Mouse (Mus musculus) G1E (cell line): Measurements from ENCODE around the gene Stpg3. TPM values are rescaled to one million over a fixed set of nuclear protein-coding genes. Genes with fewer than 3 reads are reported as not detected.

ENCODE experiments used
- ATAC-seq: 2 replicates; pipeline ENCODE4 v1.8.0; 2016; ENCODE audit warnings: mild to moderate bottlenecking; ENCODE audit not compliant: insufficient number of reproducible peaks, poor library complexity, low FRiP score, severe bottlenecking; ENCODE audit errors: extremely low read depth
- DNase-seq: peaks from one replicate; pipeline ENCODE4 v3.0.0; 2012; ENCODE audit warnings: low spot score
- H3K27me3 ChIP-seq: 2 replicates; pipeline ENCODE4 v1.6.1; 2012; ENCODE audit warnings: mild to moderate bottlenecking, low read length, inconsistent platforms; ENCODE audit not compliant: insufficient read depth
- H3K36me3 ChIP-seq: replicated peaks from 2 replicates; pipeline ENCODE3; 2012; ENCODE audit warnings: mild to moderate bottlenecking, inconsistent platforms
- H3K4me1 ChIP-seq: 2 replicates; pipeline ENCODE4 v1.6.1; 2012; ENCODE audit warnings: low read depth, low read length, inconsistent platforms, mixed read lengths; ENCODE audit not compliant: insufficient read depth
- H3K4me3 ChIP-seq: 2 replicates; pipeline ENCODE4 v1.5.1; 2012; ENCODE audit warnings: low read depth, mild to moderate bottlenecking, inconsistent platforms, low read length, moderate library complexity, mixed read lengths
- H3K9me3 ChIP-seq: replicated peaks from 2 replicates; pipeline ENCODE4 v1.6.1; 2012; ENCODE audit warnings: inconsistent platforms
- CTCF ChIP-seq: IDR thresholded peaks from 2 replicates; pipeline ENCODE4 v1.5.1; 2012; ENCODE audit warnings: low read depth, low read length, inconsistent platforms, mixed read lengths
- GATA1 ChIP-seq: IDR thresholded peaks from 2 replicates; pipeline ENCODE4 v1.6.1; 2012; ENCODE audit warnings: borderline replicate concordance, low read length, inconsistent platforms, mixed read lengths
- GATA2 ChIP-seq: IDR thresholded peaks from 2 replicates; pipeline ENCODE4 v1.6.1; 2012; ENCODE audit warnings: low read depth, low read length, inconsistent platforms, borderline replicate concordance
- POLR2AphosphoS5 ChIP-seq: IDR thresholded peaks from 2 replicates; pipeline ENCODE4 v1.6.1; 2012; ENCODE audit warnings: low read depth, low read length, inconsistent platforms; ENCODE audit not compliant: insufficient replicate concordance
- TAL1 ChIP-seq: conservative IDR thresholded peaks from 2 replicates; pipeline ENCODE4 v1.6.1; 2012; ENCODE audit warnings: low read depth, low read length, inconsistent platforms, mixed read lengths
- polyA plus RNA-seq: library from polyadenylated mRNA; stranded (reverse); fragments of >175 nt; gene quantifications from 2 replicates; pipeline ENCODE4 v1.2.3, GENCODE M21; 2012
- total RNA-seq, 2 experiments: library from RNA; stranded (forward) in 1 of 2; stranded (reverse) in 1 of 2; fragments of 200-1000 nt in 1 of 2; fragments of >200 nt in 1 of 2; fragmentation: Nextera tagmentation in 1 of 2; gene quantifications; 2 replicates each; pipeline ENCODE4 v1.2.3; 2014 to 2017

Gene Stpg3
- total and polyA plus RNA-seq, 3 experiments = not detected

DNA sequence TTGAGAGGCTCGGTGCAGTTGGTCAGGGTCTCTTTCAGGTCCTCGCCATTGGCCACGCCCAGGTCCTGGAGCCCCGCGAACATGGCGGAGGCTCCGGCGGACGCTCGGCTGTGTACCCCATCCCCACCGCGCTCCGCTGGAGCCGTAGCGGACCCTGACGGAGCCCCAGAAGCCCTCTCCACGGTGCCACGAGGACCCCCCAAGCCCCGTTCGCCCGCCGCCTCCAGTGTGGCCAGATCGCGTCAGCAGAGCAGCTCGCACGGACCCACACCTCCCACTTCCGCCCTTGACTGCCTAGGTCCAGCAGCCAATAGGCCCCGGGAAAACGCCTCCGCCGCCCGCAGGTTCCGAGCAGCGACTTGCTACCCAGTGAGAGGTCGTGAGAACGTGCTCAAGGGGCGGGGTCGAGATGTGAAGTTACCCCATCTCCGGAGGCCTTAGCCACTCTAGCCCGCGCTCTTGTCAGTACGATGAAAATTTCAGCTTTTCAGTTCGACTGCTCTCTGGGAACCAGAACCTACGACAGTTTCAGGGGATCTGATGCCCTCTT is 3.2 kb downstream of the Stpg3 start, which contains the start of gene Nelfb:
Gene Nelfb (minus strand): TSS at position 369 of the 550 bp plus-strand sequence.
- H3K4me1 ChIP-seq = peaks cover 58% of the 10 kb centered on the region
- DNase-seq = peak; percentile 91

DNA sequence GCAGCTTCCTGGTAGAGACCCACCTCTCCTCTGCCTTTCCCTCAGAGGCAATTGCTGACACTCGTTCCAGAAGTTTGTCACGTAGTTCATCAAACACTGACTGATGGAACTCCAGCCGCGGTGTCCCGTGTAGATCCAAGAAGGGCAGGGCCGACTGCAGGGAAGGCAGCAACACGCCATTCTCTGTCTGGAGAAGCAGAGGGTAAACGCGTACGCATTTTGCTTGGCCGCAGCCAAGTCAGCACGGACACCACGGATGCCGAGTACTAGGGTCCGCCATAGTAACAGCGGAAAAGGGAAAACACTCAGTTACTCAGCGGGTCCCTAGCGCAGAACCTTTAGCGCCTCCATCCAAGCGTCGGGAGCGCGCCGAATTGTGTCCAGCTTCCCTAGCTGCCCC is 3.8 kb downstream of the Stpg3 start:
- H3K36me3 ChIP-seq = peaks cover 47% of the 10 kb centered on the region
- H3K9me3 ChIP-seq = no peaks in the 10 kb centered on the region
- DNase-seq (no peak), ATAC-seq (no peak)
- H3K4me1 ChIP-seq = peaks cover 63% of the 10 kb centered on the region
- TF ChIP-seq GATA2 (no peak), CTCF (no peak), GATA1 (no peak), TAL1 (no peak), POLR2AphosphoS5 (no peak)
- peak overlapping the region; percentile 90 for H3K4me3 ChIP-seq
- peaks cover 9% of the 10 kb centered on the region for H3K27me3 ChIP-seq

More for the DNA sequence above, 3.2 kb downstream of the Stpg3 start, which contains the start of gene Nelfb:
- H3K4me3 ChIP-seq = peak within 1 kb of the TSS; percentile 90
- TF ChIP-seq CTCF (no peak), POLR2AphosphoS5 (no peak), TAL1 (no peak)
- H3K9me3 ChIP-seq = no peaks in the 10 kb centered on the region
- H3K36me3 ChIP-seq = peaks cover 42% of the 10 kb centered on the region
- H3K27me3 ChIP-seq = peaks cover 14% of the 10 kb centered on the region
- ATAC-seq = peak; percentile 83

- Histone ChIP-seq H3K4me3 (no peak overlapping the region), H3K36me3 (peaks cover 78% of the 10 kb centered on the region), H3K9me3 (no peaks in the 10 kb centered on the region), H3K4me1 (peaks cover 53% of the 10 kb centered on the region), H3K27me3 (no peaks in the 10 kb centered on the region)
- ATAC-seq (no peak), DNase-seq (no peak)
- TF ChIP-seq GATA2 = no peak
- TF ChIP-seq GATA1 = no peak
- no peak for TF ChIP-seq TAL1
- TF ChIP-seq POLR2AphosphoS5 = no peak
- TF ChIP-seq CTCF = no peak
Measured at GRCm38 (mm10) chr2:25207593-25207992, 6.8 kb downstream of the Stpg3 start.

DNA sequence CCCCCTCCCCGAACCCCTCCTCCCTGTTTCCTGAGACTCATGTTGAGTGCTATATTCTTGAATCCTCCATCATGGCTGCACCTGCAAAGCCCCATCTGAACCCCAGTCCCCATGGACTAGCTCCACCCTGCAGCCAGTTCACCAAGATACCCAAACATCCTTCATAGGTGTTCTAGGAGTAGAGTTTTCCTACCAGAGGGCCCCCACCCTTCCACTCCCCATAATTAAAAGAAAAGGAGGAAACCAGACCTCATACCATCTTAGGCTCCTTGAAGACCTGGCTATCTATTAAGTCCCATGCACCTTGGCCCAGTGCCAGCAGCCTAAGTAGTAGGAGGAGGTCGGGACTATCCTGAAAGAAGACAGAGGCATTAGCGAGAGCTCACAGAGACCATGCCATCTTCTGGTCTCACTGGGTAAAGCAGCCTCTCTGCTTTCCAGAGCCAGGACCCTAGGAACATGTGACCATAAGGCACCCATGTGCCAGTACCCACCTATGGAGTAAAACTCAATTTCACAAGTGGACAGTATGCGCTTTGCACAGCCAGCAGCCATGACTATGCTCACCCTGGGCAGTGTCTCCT is 10.7 kb downstream of the Stpg3 start:
- DNase-seq = no peak
- no peak; the same call in 1 of the 2 replicates for ATAC-seq

DNA sequence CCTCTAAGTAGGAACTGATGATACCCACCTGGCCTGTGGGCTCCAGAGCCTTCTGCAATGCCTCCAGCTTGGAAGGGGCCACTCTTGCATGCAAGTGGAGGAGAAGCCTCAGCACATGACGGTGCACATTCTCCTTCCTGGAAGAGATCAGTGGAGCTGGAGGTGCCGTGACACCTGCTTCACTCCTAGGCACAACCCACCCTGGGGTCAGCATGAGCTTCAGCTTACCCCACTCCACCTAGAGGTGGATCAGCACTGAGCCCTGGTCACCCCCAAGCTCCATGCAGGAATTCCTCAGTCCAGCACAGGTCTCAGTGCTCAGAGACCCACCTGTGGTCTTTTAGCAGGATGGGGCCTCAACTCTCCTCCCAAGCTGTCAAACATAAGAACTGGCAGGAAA is 13.8 kb downstream of the Stpg3 start:
- no peak for DNase-seq
- TF ChIP-seq GATA2 (no peak), POLR2AphosphoS5 (no peak), CTCF (no peak), TAL1 (no peak), GATA1 (no peak)
- H3K36me3 ChIP-seq = peaks cover 83% of the 10 kb centered on the region
- H3K4me1 ChIP-seq = peaks cover 35% of the 10 kb centered on the region
- H3K4me3 ChIP-seq = no peak overlapping the region
- H3K9me3 ChIP-seq = no peaks in the 10 kb centered on the region
- H3K27me3 ChIP-seq = no peaks in the 10 kb centered on the region
- ATAC-seq = no peak

More for the DNA sequence above, 10.7 kb downstream of the Stpg3 start:
- Histone ChIP-seq H3K27me3 (no peaks in the 10 kb centered on the region), H3K4me3 (no peak overlapping the region), H3K9me3 (no peaks in the 10 kb centered on the region), H3K4me1 (peaks cover 32% of the 10 kb centered on the region), H3K36me3 (peaks cover 99% of the 10 kb centered on the region)
- TF ChIP-seq CTCF (no peak), GATA2 (no peak), GATA1 (no peak), TAL1 (no peak), POLR2AphosphoS5 (no peak)

- Histone ChIP-seq H3K9me3 (no peaks in the 10 kb centered on the region), H3K36me3 (peaks cover 83% of the 10 kb centered on the region), H3K4me3 (no peak overlapping the region), H3K27me3 (no peaks in the 10 kb centered on the region), H3K4me1 (peaks cover 59% of the 10 kb centered on the region)
- no peak for ATAC-seq
- TF ChIP-seq GATA1 (no peak), GATA2 (no peak), POLR2AphosphoS5 (no peak), TAL1 (no peak), CTCF (no peak)
- no peak for DNase-seq
Measured at GRCm38 (mm10) chr2:25197946-25198345, 16.5 kb downstream of the Stpg3 start.
